Mouse (Mus musculus) lung, adult 2 months (tissue): ENCODE results near the gene Rps3. TPM values are rescaled to one million over a fixed set of nuclear protein-coding genes. Genes with fewer than 3 reads are reported as not detected.

ENCODE experiments used
- DNase-seq: peaks from one replicate; pipeline ENCODE4 v3.0.0; 2022
- H3K4me1 ChIP-seq: fragments of 200-500 bp; 2 replicates; pipeline ENCODE4 v1.6.1; 2011; ENCODE audit warnings: low read length; ENCODE audit not compliant: control insufficient read depth, insufficient read depth
- H3K4me3 ChIP-seq: fragments of 200-500 bp; replicated peaks from 2 replicates; pipeline ENCODE3; 2011; ENCODE audit warnings: low read depth, mild to moderate bottlenecking, control low read depth, low read length; ENCODE audit errors: extremely low read depth
- CTCF ChIP-seq: fragments of 200-500 bp; IDR thresholded peaks from 2 replicates; pipeline ENCODE4 v1.5.1; 2011; ENCODE audit warnings: mild to moderate bottlenecking, low read length, control low read depth; ENCODE audit not compliant: insufficient read depth
- POLR2A ChIP-seq: fragments of 200-500 bp; IDR thresholded peaks from 2 replicates; pipeline ENCODE4 v1.6.1; 2011; ENCODE audit warnings: low read depth, mild to moderate bottlenecking, control low read depth, low read length, borderline replicate concordance; ENCODE audit errors: extremely low read depth
- WGBS: fragments of 180-500 bp; shearing (Covaris S2); methylation state at CpG from one replicate; pipeline ENCODE4 v1.1.7; 2018; 5-methylcytosine and 5-hydroxymethylcytosine counted together
- polyA plus RNA-seq: library from polyadenylated mRNA; depleted of rRNA; stranded (reverse); fragments of >200 nt; gene quantifications from 2 replicates; pipeline ENCODE4 v1.2.3, GENCODE M21; 2012

The Rps3 gene
- polyA plus RNA-seq, 1 experiment: 308 TPM

GRCm38 (mm10) chr7:99449751-99450150, 33.8 kb downstream of the Rps3 start:
- DNase-seq: no peak
- H3K4me1 ChIP-seq: no peaks in the 10 kb centered on the region
- 60% methylated on average over 3 of the region's 3 CpGs for WGBS
- H3K4me3 ChIP-seq: no peak overlapping the region
- TF ChIP-seq POLR2A: no peak
- no peak for TF ChIP-seq CTCF

DNA sequence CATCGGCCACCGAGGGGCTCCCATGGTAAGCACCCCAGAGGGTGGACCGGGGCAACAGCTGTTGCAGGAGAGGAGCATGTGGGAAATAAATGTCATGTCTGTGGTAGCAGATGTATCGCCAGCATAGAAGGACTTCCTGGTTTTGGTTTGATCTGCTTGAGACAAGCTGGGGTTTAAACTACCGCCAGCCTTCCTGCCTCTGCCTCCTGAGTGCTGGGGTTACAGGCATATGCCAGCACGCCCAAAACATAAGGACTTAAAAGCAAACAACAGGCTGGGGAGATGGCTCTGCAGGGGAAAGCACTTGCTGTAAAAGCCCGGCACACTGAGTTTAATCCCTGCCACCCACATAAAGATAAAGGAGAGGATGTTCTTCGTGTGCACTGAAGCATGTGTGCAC, 34.5 kb downstream of the Rps3 start:
- WGBS: 55% methylated on average over 8 of the region's 8 CpGs
- Histone ChIP-seq H3K4me1 (no peaks in the 10 kb centered on the region), H3K4me3 (no peak overlapping the region)
- TF ChIP-seq CTCF: no peak
- DNase-seq: no peak

DNA sequence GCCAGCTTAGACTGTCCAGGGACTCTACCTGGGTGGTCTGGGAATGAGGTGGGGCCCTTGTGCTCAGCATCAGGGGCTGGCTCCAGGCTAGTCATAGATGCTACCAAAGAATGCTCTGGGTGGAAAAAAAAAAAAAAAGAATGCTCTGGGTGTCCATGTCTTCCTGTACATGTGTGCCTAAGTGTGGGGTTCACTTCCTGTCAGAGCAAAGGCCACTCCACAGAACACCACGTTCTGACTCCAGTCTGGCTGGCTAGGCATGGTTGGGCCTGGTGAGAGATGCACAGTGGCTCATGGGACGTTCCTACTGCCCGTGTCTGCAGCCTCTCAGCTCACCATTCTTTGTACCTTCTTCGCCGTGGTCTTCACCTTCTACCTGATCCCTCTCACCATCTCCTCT, 34.9 kb downstream of the Rps3 start:
- Histone ChIP-seq H3K4me1 (no peaks in the 10 kb centered on the region), H3K4me3 (no peak overlapping the region)
- TF ChIP-seq POLR2A (no peak), CTCF (no peak)
- DNase-seq: no peak
- 65% methylated on average over 5 of the region's 5 CpGs for WGBS

GRCm38 (mm10) chr7:99447323-99447722, 36.2 kb downstream of the Rps3 start:
- no peak for TF ChIP-seq POLR2A
- no peak for TF ChIP-seq CTCF
- 87% methylated on average over 5 of the region's 5 CpGs for WGBS
- DNase-seq: no peak
- no peaks in the 10 kb centered on the region for H3K4me1 ChIP-seq
- no peak overlapping the region for H3K4me3 ChIP-seq

GRCm38 (mm10) chr7:99445833-99446232, 37.7 kb downstream of the Rps3 start:
- H3K4me3 ChIP-seq: no peak overlapping the region
- no peak for DNase-seq
- H3K4me1 ChIP-seq: peaks cover 9% of the 10 kb centered on the region
- 94% methylated on average over 2 of the region's 2 CpGs for WGBS
- TF ChIP-seq POLR2A (no peak), CTCF (peak; percentile 4; the same call in 1 of the 2 replicates)

GRCm38 (mm10) chr7:99444012-99444411, 39.5 kb downstream of the Rps3 start:
- H3K4me1 ChIP-seq: peaks cover 9% of the 10 kb centered on the region
- WGBS: 65% methylated on average over 6 of the region's 6 CpGs
- no peak for DNase-seq
- peak; percentile 49 for TF ChIP-seq CTCF
- no peak for TF ChIP-seq POLR2A
- H3K4me3 ChIP-seq: no peak overlapping the region

DNA sequence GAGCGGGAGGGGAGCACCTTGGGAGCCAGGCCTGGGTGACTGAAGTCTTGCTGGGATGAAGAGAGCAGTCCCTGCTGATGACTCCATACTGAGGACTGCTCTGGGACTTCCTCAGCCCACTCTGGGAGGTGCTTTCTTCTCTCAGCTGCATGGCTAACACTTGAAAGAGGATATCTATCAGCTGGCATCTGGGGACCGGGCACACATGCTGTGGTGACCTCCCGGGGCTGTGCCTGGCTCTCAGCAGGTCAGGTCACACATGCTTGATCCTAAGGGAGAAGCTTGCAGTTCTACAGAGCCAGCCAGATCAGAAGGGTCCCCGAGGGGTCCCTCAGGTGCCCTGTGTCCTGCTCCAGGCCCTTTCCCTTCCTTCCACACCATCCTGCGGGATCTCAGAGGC, 40.4 kb downstream of the Rps3 start:
- 64% methylated on average over 5 of the region's 5 CpGs for WGBS
- no peak for DNase-seq
- no peak overlapping the region for H3K4me3 ChIP-seq
- no peak for TF ChIP-seq CTCF
- no peak for TF ChIP-seq POLR2A
- peaks cover 9% of the 10 kb centered on the region for H3K4me1 ChIP-seq

DNA sequence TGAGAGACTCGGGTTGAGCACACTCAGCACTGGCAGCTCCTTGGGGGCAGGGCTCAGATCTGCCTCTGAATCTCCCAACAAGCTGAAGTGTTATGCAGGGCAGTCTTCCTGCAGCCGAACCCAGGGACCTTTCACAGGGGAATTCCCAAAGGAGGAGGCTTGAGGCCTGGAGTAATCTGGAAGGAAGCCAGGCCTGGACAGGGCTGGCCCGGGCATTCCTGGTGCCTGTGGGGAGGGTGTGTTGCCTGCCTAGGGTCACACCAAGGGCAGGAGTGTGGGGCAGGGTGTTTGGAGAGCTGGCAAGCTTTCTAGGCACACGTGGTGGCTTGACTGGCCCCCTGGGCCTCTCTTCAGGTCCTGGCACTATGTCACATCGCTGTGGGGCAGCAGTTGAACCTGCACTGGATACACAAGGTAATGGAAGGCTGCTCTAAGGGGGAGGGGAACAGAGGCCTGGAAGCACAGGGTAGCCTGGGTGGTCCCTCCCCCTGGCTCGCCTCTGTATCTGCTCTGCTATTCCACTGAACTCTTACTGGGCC, 41.9 kb downstream of the Rps3 start:
- DNase-seq: peak; percentile 68
- 12% methylated on average over 6 of the region's 6 CpGs for WGBS
- Histone ChIP-seq H3K4me3 (no peak overlapping the region), H3K4me1 (peaks cover 9% of the 10 kb centered on the region)
- TF ChIP-seq POLR2A (no peak), CTCF (no peak)

GRCm38 (mm10) chr7:99438881-99439280, 44.7 kb downstream of the Rps3 start:
- no peak for DNase-seq
- TF ChIP-seq POLR2A (no peak), CTCF (peak; percentile 33; the same call in 1 of the 2 replicates)
- peaks cover 9% of the 10 kb centered on the region for H3K4me1 ChIP-seq
- WGBS: 70% methylated on average over 10 of the region's 10 CpGs
- H3K4me3 ChIP-seq: no peak overlapping the region

- H3K4me1 ChIP-seq: peaks cover 2% of the 10 kb centered on the region
- no peak overlapping the region for H3K4me3 ChIP-seq
- no peak for DNase-seq
- WGBS: 69% methylated on average over 4 of the region's 4 CpGs
- TF ChIP-seq CTCF (no peak), POLR2A (no peak)
Observed at GRCm38 (mm10) chr7:99436530-99436929, 47.0 kb downstream of the Rps3 start.
